Mouse (Mus musculus) c-Kit-positive CD71-positive TER-119-positive erythroid progenitor cells, embryonic 14.5 days (primary cell): Measurements from ENCODE around the gene Prdx5.

Experiments
- DNase-seq: peaks from one replicate; pipeline ENCODE4 v3.0.0-alpha.2; 2013; ENCODE audit warnings: low spot score

The Prdx5 gene

GRCm38 (mm10) chr19:6909507-6910289 lies at the start of gene Prdx5, which contains the start of gene Trmt112:
TSS of gene Prdx5 (minus strand) at chr19:6910106.
TSS of gene Trmt112 (plus strand) at chr19:6909698.
- peak; percentile 79 for DNase-seq

- no peak for DNase-seq
Observed at GRCm38 (mm10) chr19:6956461-6956860, 46.6 kb upstream of the Prdx5 start.

DNA sequence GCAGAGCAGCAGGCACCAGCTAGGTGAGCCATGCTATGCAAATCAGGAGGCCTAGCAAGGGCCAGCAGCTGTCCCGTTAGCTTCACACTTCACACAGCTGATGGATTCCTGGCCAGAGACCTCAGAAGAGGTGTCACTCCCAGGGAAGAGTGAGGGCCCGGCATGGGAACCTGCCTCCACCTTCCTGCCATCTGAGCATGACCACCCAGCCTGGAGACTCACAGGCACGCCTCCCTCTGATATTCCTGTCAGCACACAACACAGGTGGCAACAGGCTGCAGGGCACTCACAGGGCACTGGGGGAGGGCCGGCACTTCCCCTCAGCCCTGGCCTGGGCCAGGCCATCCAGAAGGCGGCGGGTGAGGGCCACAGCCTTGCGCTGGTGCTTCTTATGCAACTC lies 45.5 kb upstream of the Prdx5 start:
- no peak for DNase-seq

GRCm38 (mm10) chr19:6954046-6954445 lies 44.1 kb upstream of the Prdx5 start:
- no peak for DNase-seq

DNA sequence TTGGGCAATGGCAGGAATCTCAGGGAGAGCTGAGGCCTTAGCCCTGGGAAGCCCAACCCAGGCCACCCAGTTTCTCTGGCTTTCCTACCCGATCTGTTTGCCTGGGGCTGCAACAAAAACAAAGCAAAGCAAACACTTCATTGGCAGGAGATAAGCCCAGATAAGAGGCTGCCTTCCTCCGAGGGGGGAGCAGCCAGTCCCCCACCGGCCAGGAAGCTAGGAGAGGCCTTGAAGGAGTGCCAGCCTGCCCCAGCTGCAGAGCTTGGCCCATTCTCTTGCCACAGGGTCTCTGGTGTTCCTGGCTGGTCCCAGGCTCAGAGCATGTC lies 42.8 kb upstream of the Prdx5 start:
- DNase-seq = no peak

GRCm38 (mm10) chr19:6951994-6952711 lies 42.2 kb upstream of the Prdx5 start:
- DNase-seq = no peak

- DNase-seq = peak; percentile 75
Observed at GRCm38 (mm10) chr19:6951381-6951968, 41.6 kb upstream of the Prdx5 start.

GRCm38 (mm10) chr19:6950613-6951153 lies 40.8 kb upstream of the Prdx5 start:
- DNase-seq = no peak

DNA sequence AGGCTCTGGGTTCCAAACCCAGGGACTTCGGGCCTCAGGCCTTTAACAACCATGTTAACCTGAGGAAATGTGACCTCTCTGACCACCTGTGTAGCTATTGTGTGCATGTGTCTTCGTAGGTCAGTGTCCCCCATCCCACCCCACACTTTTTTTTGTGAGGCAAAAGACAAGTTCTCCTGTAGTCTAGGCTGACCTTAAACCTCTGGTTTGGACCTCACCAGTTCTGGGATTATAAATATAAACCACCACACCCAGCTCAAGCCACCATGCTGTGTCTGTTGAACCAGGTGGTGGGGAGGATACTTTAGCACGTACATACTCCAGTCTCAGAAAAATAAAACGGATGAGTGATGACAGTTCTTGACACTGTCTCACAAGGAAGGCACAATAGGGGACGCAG lies 40.0 kb upstream of the Prdx5 start:
- no peak for DNase-seq

- DNase-seq = no peak
Observed at GRCm38 (mm10) chr19:6949532-6949931, 39.6 kb upstream of the Prdx5 start.

DNA sequence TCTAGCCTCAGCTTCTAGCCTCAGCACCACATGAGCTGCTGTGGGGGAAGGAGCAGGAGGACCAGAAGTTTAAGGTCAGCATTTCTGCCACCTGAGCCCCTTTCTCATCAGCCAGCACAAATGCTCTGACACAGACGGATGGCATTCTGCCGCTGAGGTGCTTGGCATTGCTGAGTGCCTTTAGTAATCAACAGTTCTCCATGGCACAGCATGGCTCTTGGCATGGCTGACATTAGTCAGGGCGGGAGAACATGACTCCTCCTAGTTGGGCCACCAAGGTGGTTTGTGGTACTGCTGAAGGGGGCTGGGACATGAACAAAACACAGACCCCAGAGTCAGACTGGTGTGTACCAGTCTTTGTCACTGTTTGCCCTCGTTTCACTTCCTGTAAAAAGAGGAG lies 38.3 kb upstream of the Prdx5 start:
- no peak for DNase-seq

DNA sequence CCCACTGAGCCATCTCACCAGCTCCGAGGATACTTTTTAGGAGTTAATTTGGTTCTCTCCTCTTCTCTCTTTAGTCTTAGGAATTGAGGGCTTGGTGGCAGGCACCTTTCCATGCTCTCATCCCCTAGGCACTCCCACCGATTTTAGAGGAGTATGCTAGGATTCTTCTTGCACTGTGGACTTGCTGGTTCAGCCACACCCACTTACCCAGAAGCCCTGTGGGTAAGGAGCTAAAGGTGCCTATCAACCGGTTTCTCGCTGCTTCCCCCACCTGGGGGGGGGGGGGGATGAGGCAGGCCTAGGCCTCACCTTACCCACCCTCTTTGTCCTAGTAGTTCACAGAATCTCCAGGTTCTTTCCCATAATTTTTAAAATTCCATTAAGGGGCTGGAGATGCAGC lies 37.8 kb upstream of the Prdx5 start:
- no peak for DNase-seq

- DNase-seq = no peak
Observed at GRCm38 (mm10) chr19:6943709-6944108, 33.8 kb upstream of the Prdx5 start.

DNA sequence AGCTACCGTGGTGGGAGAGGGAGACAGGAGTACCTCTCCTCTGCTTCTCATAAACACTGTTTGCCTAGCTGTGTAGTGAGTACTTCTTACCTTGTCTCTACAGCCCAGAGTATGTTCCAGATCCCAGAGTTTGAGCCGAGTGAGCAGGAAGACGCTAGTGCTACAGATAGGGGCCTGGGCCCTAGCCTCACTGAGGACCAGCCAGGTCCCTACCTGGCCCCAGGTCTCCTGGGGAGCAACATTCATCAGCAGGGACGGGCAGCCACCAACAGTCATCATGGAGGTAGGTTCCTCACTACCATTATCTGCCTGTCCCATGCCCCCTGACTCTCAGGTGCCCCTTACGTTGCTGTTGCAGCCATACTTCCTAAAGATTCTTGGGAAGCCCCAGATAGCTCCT lies 32.9 kb upstream of the Prdx5 start:
- no peak for DNase-seq

DNA sequence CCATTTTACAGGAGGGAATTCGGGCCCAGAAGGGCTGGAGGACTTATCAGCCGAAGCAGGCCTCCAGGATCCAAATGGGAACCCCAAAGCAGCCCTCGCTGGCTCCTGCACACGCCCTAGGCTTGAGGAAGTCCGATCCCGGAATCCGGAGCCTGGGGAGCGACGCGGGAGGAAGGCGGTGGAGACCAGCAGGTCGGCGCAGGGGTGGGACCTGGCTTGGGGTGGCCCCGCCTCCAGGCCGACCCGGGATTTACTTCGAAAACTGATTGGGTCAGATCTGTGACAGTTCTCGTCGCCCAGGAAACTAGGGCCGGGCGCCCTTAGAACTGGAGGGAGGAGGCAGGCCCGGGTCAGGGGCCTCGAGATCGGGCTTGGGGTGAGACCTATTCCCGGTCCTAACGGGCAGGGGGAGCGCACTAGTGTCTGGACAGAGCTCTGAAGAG lies 32.4 kb upstream of the Prdx5 start, which contains the start of gene Gpr137:
Gene Gpr137 (minus strand): TSS at position 232 of the 443 bp plus-strand sequence.
- DNase-seq = peak; percentile 92

- DNase-seq = peak; percentile 93
Observed at GRCm38 (mm10) chr19:6941372-6942248, 31.7 kb upstream of the Prdx5 start, which contains the start of gene Bad. TSS of gene Bad (plus strand) at chr19:6941861.

GRCm38 (mm10) chr19:6940396-6941351 lies 30.8 kb upstream of the Prdx5 start:
- no peak for DNase-seq

DNA sequence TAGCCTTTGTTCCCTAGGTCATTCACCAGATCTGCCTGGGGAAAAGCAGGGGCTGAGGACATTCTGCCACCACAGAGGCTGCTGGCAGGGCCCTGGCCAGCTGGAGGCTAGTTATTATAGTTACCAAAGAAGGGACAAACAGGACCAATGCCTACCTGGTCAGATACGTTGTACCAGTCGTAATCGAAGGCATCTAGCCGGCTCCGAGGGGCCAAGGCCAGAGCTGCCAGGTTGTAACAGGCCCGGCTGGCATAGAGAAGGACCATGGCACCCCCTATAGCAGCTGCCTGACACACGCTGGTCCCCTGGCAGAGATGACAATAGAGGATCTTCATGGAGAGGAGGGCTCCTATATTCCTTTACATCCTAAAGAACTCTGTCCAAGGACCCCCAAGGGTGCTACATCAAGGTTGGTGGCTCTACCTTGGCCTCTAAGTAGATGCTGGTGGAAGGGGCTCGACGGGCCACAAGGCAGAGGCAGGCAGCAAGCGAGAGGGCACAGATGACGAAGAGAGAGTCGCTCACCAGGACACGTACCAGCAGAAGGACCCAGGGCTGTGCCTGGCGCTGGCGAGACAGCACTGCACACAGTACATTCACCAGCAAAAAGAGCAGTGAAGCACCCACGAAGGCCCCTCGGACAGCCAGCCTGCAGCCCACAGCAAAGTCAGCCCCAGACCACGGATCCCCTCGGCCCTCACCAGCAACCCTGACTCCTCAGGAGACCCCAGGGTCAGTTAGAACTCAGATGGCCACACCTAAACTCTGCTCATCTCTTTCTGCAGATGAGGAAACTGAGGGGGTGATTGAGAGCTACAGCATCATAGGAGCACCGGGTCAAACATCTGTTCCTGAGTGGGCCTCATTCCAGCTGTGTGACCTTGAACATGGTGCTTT lies 29.4 kb upstream of the Prdx5 start:
- DNase-seq = no peak
